Comparison of ENCODE assay signal across 10 mouse cellular contexts in genomic region chr4:55026109-55026646, GRCm38 (mm10).
DNase-seq lines count a peak whose midpoint lies in the region; ATAC-seq lines count a peak whose summit lies in the region.
"Had no signal": no experiment of that assay in that cellular context is flagged by ENCODE, and none has a peak within 500 bp of the region (broad histone marks: within the 10 kb centered on the region; RNA-seq: fewer than 3 reads in every experiment).

No protein-coding gene starts in this region.

- peak; percentile 64 for ATAC-seq in kidney, embryonic 15.5 days (replicated peaks; ENCODE audit: low FRiP score)
- peak; percentile 85 for ATAC-seq in limb, embryonic 13.5 days (ENCODE audit: low FRiP score, low read depth)
- no peak for ATAC-seq in granulocyte monocyte progenitor cell, adult 5-6 weeks (replicated peaks; ENCODE audit: poor library complexity, severe bottlenecking)

- H3K4me3 ChIP-seq in kidney, embryonic 15.5 days (replicated peaks), result no peak overlapping the region
- no peak overlapping the region for H3K4me3 ChIP-seq in limb, embryonic 13.5 days
- H3K4me3 ChIP-seq: hindbrain, embryonic 12.5 days had no signal

- WGBS in kidney, embryonic 15.5 days, result 54% methylated on average over 10 of the region's 10 CpGs
- 32% methylated on average over 10 of the region's 10 CpGs for WGBS in limb, embryonic 13.5 days

- peaks cover 12% of the 10 kb centered on the region for H3K4me1 ChIP-seq in kidney, embryonic 15.5 days
- peaks cover 41% of the 10 kb centered on the region for H3K4me1 ChIP-seq in limb, embryonic 13.5 days
- H3K4me1 ChIP-seq: hindbrain, embryonic 12.5 days had no signal

- H3K27me3 ChIP-seq in kidney, embryonic 15.5 days, result no peaks in the 10 kb centered on the region
- H3K27me3 ChIP-seq in limb, embryonic 13.5 days, result no peaks in the 10 kb centered on the region
- H3K27me3 ChIP-seq: hindbrain, embryonic 12.5 days had no signal

- H3K4me2 ChIP-seq in kidney, embryonic 15.5 days, result no peak overlapping the region
- no peak overlapping the region for H3K4me2 ChIP-seq in limb, embryonic 13.5 days (replicated peaks)
- H3K4me2 ChIP-seq: hindbrain, embryonic 12.5 days had no signal

- H3K9me3 ChIP-seq in kidney, embryonic 15.5 days (replicated peaks), result no peaks in the 10 kb centered on the region
- H3K9me3 ChIP-seq in limb, embryonic 13.5 days, result no peaks in the 10 kb centered on the region
- H3K9me3 ChIP-seq: hindbrain, embryonic 12.5 days had no signal

- no peak overlapping the region for H3K9ac ChIP-seq in kidney, embryonic 15.5 days
- no peak overlapping the region for H3K9ac ChIP-seq in limb, embryonic 13.5 days
- H3K9ac ChIP-seq: hindbrain, embryonic 12.5 days had no signal

- H3K27ac ChIP-seq in kidney, embryonic 15.5 days, result peak overlapping the region; percentile 62
- peak overlapping the region; percentile 58; the same call in 1 of the 2 replicates for H3K27ac ChIP-seq in limb, embryonic 13.5 days

- no peak for DNase-seq in kidney, adult 8-10 months
- DNase-seq in gastrocnemius, adult 18-20 months (ENCODE audit: low spot score), result peak; percentile 79
- peak; percentile 71 to 78 for DNase-seq in heart, adult 9 months (ENCODE audit: low spot score in 2 of 2)
- no peak for DNase-seq in left cerebral cortex, adult 9 months (ENCODE audit: low spot score in 2 of 2)
- no peak for DNase-seq in embryo, embryonic 10.5 days (ENCODE audit: low spot score)
- DNase-seq: right cerebral cortex, adult 18-20 months had no signal

- peaks cover 40% of the 10 kb centered on the region for H3K36me3 ChIP-seq in kidney, embryonic 15.5 days
- H3K36me3 ChIP-seq in limb, embryonic 13.5 days, result peaks cover 46% of the 10 kb centered on the region

Comparison
In these comparisons a context has a peak if more than half of its experiments do, and no peak if none do; other contexts are left out.
1. DNase-seq: peak in gastrocnemius, adult 18-20 months (single experiment) and heart, adult 9 months (2 of 2); none in kidney, adult 8-10 months (0 of 2), left cerebral cortex, adult 9 months (0 of 2) and embryo, embryonic 10.5 days (single experiment).